Mouse (Mus musculus) midbrain, postnatal 0 days (tissue): ENCODE results near the gene Ranbp3. TPM values are rescaled to one million over a fixed set of nuclear protein-coding genes. Genes with fewer than 3 reads are reported as not detected.

Experiments used
- ATAC-seq: fragments of 200-750 bp; cut with Nextera tagmentation; 2 replicates; pipeline ENCODE4 v1.8.0; 2017; ENCODE audit warnings: moderate number of reproducible peaks, mild to moderate bottlenecking, moderate TSS enrichment, moderate library complexity; ENCODE audit not compliant: low FRiP score
- DNase-seq: peaks from one replicate; pipeline ENCODE4 v3.0.0-alpha.2; 2015; ENCODE audit warnings: low spot score
- H3K27ac ChIP-seq: fragments of 300-500 bp; sonication (generic); 2 replicates; pipeline ENCODE4 v1.5.1; 2014; ENCODE audit warnings: low read depth, mild to moderate bottlenecking, low read length, mixed read lengths
- H3K27me3 ChIP-seq: fragments of 300-500 bp; sonication (generic); 2 replicates; pipeline ENCODE4 v1.6.1; 2014; ENCODE audit warnings: low read length, control low read depth, mixed read lengths; ENCODE audit not compliant: insufficient read depth
- H3K36me3 ChIP-seq: fragments of 300-500 bp; sonication (generic); 2 replicates; pipeline ENCODE4 v1.6.1; 2014; ENCODE audit warnings: low read length, control low read depth, mixed read lengths; ENCODE audit not compliant: insufficient read depth
- H3K4me1 ChIP-seq: fragments of 300-500 bp; sonication (generic); 2 replicates; pipeline ENCODE4 v1.6.1; 2014; ENCODE audit warnings: mild to moderate bottlenecking, control low read depth, antibody characterized with exemption, low read length, mixed read lengths; ENCODE audit not compliant: insufficient read depth
- H3K4me2 ChIP-seq: fragments of 300-500 bp; sonication (generic); 2 replicates; pipeline ENCODE4 v1.6.1; 2014; ENCODE audit warnings: low read depth, mild to moderate bottlenecking, low read length, mixed read lengths; ENCODE audit not compliant: poor library complexity, severe bottlenecking
- H3K4me3 ChIP-seq: fragments of 300-500 bp; sonication (generic); 2 replicates; pipeline ENCODE4 v1.5.1; 2014; ENCODE audit warnings: low read depth, mild to moderate bottlenecking, low read length, moderate library complexity
- H3K9ac ChIP-seq: fragments of 300-500 bp; sonication (generic); replicated peaks from 2 replicates; pipeline ENCODE4 v1.6.1; 2014; ENCODE audit warnings: mild to moderate bottlenecking, low read length, moderate library complexity, mixed read lengths; ENCODE audit not compliant: poor library complexity, severe bottlenecking
- H3K9me3 ChIP-seq: fragments of 300-500 bp; sonication (generic); 2 replicates; pipeline ENCODE4 v1.6.1; 2016; ENCODE audit warnings: low read length, control low read depth
- CTCF ChIP-seq: IDR thresholded peaks from 2 replicates; pipeline ENCODE4 v1.5.1; 2016; ENCODE audit warnings: antibody characterized with exemption, mild to moderate bottlenecking
- WGBS: fragments of 180-500 bp; shearing (Covaris S2); extraction: QIAGEN DNeasy Blood & Tissue Kit; methylation state at CpG from one replicate; pipeline ENCODE4 v1.1.7; 2014; 5-methylcytosine and 5-hydroxymethylcytosine counted together
- polyA plus RNA-seq: library from polyadenylated mRNA; unstranded; fragments of >200 nt; fragmentation: Nextera tagmentation; extraction: Ambion mirVana; gene quantifications from 2 replicates; pipeline ENCODE4 v1.2.1, GENCODE M21; 2015
- total RNA-seq: library from RNA; depleted of rRNA; stranded (reverse); fragments of >200 nt; gene quantifications from 2 replicates; pipeline ENCODE4 v1.2.3, GENCODE M21; 2014

The Ranbp3 gene
- total and polyA plus RNA-seq, 2 experiments from 2014 or later: 96.0 to 136 TPM

DNA sequence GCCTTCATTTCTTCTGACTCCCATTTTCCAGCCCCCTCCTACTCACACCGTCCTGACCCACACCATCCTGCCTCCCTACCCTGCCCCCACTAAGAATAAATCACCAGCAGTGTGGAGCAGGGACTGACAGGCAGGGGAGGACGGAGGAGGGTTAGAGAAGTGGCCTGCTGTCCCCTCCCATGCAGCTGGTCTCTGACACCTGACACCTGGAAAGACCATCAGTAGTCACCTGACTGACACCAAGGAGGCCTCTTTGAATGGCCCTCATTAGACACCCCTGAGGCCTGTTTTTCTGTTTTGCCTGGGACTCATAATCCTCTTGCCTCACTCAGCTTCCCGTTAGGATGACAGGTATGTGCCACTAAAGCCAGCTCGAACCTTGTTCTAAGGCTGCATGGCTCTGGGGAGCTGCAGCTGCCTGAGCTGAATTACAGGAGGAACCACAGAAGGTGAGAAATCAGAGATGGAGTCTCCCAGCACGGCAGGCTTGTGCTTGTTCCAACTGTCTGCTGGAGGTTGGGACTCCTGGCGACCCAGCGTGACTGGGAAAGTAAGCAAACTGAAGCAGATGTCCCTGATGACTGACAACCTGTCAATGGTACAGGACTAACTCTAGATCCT, 54.0 kb downstream of the Ranbp3 start:
- Histone ChIP-seq H3K27me3 (no peaks in the 10 kb centered on the region), H3K27ac (no peak overlapping the region), H3K4me1 (no peaks in the 10 kb centered on the region), H3K9me3 (no peaks in the 10 kb centered on the region), H3K36me3 (peaks cover 17% of the 10 kb centered on the region), H3K9ac (no peak overlapping the region), H3K4me3 (no peak overlapping the region), H3K4me2 (no peak overlapping the region)
- WGBS: 21% methylated on average over 7 of the region's 7 CpGs
- no peak for ATAC-seq
- no peak for TF ChIP-seq CTCF
- no peak for DNase-seq

DNA sequence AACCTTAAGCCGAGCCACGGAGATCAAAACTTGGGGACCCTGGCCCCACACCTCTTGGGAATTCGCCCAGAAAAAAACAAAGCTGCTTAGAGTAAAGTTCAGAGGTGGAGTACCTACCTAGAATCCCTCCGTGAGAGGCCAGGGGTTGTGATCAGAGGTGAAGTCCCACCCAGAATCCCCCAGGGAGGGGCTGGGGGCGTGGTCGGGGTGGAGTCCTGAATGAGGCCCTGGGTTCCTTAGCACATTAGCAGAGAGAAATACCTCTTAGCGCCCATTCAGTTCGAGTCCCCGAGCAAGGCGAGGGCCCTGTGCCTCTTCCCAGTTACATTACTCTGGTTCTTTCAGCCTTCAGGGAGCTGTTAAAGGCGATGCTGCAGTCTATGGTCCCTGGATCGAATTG, 54.6 kb downstream of the Ranbp3 start:
- Histone ChIP-seq H3K4me2 (no peak overlapping the region), H3K9ac (no peak overlapping the region), H3K36me3 (peaks cover 12% of the 10 kb centered on the region), H3K27me3 (no peaks in the 10 kb centered on the region), H3K4me1 (no peaks in the 10 kb centered on the region), H3K27ac (no peak overlapping the region), H3K9me3 (no peaks in the 10 kb centered on the region), H3K4me3 (no peak overlapping the region)
- ATAC-seq (no peak), DNase-seq (no peak)
- WGBS: 19% methylated on average over 12 of the region's 12 CpGs
- no peak for TF ChIP-seq CTCF

DNA sequence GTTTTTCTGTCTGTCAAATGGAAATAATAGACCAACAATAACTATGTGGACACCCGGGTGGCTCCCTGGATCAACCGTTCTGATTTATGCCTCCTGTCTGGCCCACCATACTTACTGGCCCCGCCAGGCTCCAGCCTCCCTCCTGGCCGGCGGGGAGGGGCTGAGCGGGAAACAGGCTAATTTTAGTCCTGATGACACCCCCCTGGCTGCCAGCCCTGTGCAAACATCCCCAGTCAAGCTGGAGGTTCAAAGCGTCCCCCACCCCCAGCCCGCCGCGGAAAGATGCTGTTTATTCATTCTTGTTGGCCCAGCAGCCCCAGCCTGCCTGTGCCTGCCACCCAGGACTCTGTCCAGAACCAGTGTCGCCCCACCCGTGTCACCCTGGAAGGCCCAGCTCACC, 55.0 kb downstream of the Ranbp3 start:
- H3K9ac ChIP-seq: no peak overlapping the region
- peaks cover 8% of the 10 kb centered on the region for H3K36me3 ChIP-seq
- no peak overlapping the region for H3K4me2 ChIP-seq
- H3K4me1 ChIP-seq: no peaks in the 10 kb centered on the region
- H3K9me3 ChIP-seq: no peaks in the 10 kb centered on the region
- H3K27me3 ChIP-seq: no peaks in the 10 kb centered on the region
- no peak overlapping the region for H3K4me3 ChIP-seq
- no peak for TF ChIP-seq CTCF
- H3K27ac ChIP-seq: no peak overlapping the region
- no peak for DNase-seq
- no peak for ATAC-seq
- WGBS: 51% methylated on average over 12 of the region's 12 CpGs

DNA sequence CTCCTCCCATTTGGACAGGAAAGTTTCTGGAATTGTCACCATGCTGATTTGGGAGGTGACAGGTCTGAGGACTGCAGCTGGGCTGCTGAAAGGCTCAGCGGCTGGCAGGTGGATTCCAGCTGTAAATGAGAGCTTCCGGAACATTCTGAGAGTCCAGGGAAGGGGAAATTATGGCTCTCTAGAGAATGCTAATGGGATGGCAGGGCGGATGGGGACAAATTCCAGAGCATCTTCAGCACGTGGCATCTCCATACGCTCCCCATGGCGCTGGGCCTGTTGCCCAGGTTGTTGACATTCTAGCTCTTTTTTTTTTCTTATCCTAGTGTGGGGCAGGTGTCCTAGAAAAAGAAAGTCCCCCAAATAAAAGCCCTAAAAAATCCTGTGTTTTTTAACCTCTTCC, 56.1 kb downstream of the Ranbp3 start:
- no peaks in the 10 kb centered on the region for H3K9me3 ChIP-seq
- no peak overlapping the region for H3K4me2 ChIP-seq
- H3K27me3 ChIP-seq: no peaks in the 10 kb centered on the region
- H3K4me1 ChIP-seq: no peaks in the 10 kb centered on the region
- TF ChIP-seq CTCF: no peak
- ATAC-seq (no peak), DNase-seq (no peak)
- H3K27ac ChIP-seq: no peak overlapping the region
- H3K9ac ChIP-seq: no peak overlapping the region
- 57% methylated on average over 6 of the region's 6 CpGs for WGBS
- H3K4me3 ChIP-seq: no peak overlapping the region
- H3K36me3 ChIP-seq: no peaks in the 10 kb centered on the region

DNA sequence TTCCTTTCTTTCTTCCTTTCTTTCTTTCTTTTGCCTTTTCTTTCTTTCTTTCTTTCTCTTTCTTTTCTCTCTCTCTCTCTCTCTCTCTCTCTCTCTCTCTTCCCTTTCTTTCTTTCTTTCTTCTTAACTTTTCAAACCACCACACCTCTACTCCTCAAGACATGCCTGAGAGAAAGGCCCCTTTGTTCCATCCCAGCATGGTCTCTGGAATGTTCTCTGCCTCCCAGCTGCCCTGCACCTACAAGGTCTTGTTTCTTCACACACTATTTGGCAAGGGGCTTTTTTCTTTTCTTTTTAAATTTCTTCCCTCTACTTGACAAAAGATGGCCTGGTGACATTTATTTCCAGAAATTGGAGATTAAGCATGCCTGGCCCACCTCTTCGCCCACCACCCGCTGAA, 56.6 kb downstream of the Ranbp3 start:
- DNase-seq: no peak
- Histone ChIP-seq H3K4me3 (no peak overlapping the region), H3K27ac (no peak overlapping the region), H3K36me3 (no peaks in the 10 kb centered on the region), H3K4me1 (no peaks in the 10 kb centered on the region), H3K9ac (no peak overlapping the region), H3K9me3 (no peaks in the 10 kb centered on the region), H3K4me2 (no peak overlapping the region), H3K27me3 (no peaks in the 10 kb centered on the region)
- no peak for ATAC-seq
- no peak for TF ChIP-seq CTCF
- 42% methylated on average over 2 of the region's 2 CpGs for WGBS

DNA sequence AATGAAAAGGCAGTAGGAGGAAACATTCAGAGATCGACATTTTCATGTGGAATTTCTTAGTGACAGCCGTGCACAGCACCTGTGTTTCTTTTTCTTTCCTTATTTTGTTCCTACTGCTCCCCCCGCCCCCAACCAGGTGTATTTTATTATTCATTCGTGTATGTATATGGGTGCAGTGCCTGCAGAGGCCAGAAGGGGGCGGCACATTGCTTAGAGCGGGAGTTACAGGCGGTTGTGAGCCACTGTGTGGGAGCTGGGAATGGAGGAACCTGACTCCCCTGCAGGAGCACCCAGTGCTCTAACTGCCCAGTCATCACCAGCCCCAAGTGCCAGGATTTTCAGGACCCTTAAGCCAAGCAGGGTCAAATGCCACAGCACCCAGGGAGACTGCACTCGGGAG, 63.4 kb downstream of the Ranbp3 start:
- ATAC-seq (no peak), DNase-seq (no peak)
- H3K9me3 ChIP-seq: no peaks in the 10 kb centered on the region
- no peaks in the 10 kb centered on the region for H3K4me1 ChIP-seq
- no peak overlapping the region for H3K27ac ChIP-seq
- no peak overlapping the region for H3K9ac ChIP-seq
- peak; percentile 36 for TF ChIP-seq CTCF
- H3K4me3 ChIP-seq: no peak overlapping the region
- WGBS: 49% methylated on average over 8 of the region's 8 CpGs
- no peaks in the 10 kb centered on the region for H3K36me3 ChIP-seq
- no peak overlapping the region for H3K4me2 ChIP-seq
- no peaks in the 10 kb centered on the region for H3K27me3 ChIP-seq
